30 mouse cellular contexts compared by ENCODE assay signal in the genomic region with DNA sequence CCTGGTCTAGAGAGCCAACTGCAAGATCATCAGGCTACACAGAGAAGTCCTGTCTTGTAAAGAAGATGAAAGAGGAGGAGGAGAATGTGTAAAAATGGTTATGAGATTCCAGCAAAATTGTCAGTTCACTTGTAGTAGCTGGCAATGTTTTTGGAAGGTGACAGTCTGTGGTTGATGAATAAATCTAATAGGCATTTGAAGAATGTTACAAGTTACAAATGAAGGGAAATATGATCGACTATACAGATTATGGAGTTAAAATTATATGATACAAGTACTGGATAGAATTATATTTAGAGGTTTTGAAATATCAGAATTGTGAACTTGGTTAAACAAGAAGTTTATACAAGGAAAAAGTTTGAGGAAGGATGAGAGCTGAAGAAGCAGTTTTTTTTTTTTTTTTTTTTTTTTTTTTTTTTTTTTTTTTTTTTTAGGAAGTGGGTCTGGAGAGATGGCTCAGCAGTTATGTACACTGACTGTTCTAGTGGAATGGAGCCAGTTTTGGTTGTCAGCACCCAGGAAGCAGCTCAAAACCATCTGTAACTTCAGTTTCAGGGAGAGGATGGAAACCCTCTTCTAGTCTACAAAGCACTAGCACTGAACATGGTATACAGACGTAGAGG. TPM values are rescaled to one million over a fixed set of nuclear protein-coding genes. Genes with fewer than 3 reads are reported as not detected.
DNase-seq lines count a peak whose midpoint lies in the region; ATAC-seq and TF ChIP-seq lines count a peak whose summit lies in the region.
"Had no signal": no experiment of that assay in that cellular context is flagged by ENCODE, and none has a peak within 500 bp of the region (broad histone marks: within the 10 kb centered on the region; RNA-seq: fewer than 3 reads in every experiment).

No protein-coding gene starts in this region.

- WGBS in forebrain, embryonic 16.5 days = 82% methylated on average over 2 of the region's 2 CpGs

- TF ChIP-seq RAD21 in MEL (IDR thresholded peaks at IDR 0.05; ENCODE audit: low read depth, low read length) = no peak

- H3K79me2 ChIP-seq in MEL (ENCODE audit: control insufficient read depth, insufficient read depth, low read length, poor library complexity) = no peaks in the 10 kb centered on the region

- H3K27me3 ChIP-seq in MEL (ENCODE audit: control insufficient read depth in 1 of 2, insufficient read depth in 2 of 2, low read length in 2 of 2) = no peaks in the 10 kb centered on the region
- H3K27me3 ChIP-seq in forebrain, embryonic 16.5 days (replicated peaks; ENCODE audit: control insufficient read depth, insufficient read depth, low read length) = no peaks in the 10 kb centered on the region
- H3K27me3 ChIP-seq: forebrain, embryonic 13.5 days; intestine, embryonic 15.5 days had no signal

- no peaks in the 10 kb centered on the region; a peak in 1 of 4 replicates for H3K36me3 ChIP-seq in MEL (ENCODE audit: control insufficient read depth in 1 of 2, insufficient read depth in 2 of 2, low read length in 2 of 2)
- H3K36me3 ChIP-seq in forebrain, embryonic 16.5 days (ENCODE audit: control insufficient read depth, insufficient read depth) = no peaks in the 10 kb centered on the region
- H3K36me3 ChIP-seq: forebrain, embryonic 10.5 days; hindbrain, embryonic 12.5 days; intestine, embryonic 15.5 days had no signal

- DNase-seq in 3T3-L1 (ENCODE audit: low read depth, low spot score) = peak; percentile 87
- peak; percentile 22 for DNase-seq in MEL (ENCODE audit: low read depth, low spot score)
- no peak for DNase-seq in spleen, adult 18-20 months
- DNase-seq in layer of hippocampus, postnatal 36 days = no peak
- DNase-seq: adrenal gland, adult 2 months; adrenal gland, postnatal 25 days; B cell, adult 2 months; cerebellum, adult 18-20 months; cerebellum, adult 9-10 months; cerebellum, postnatal 14 days; forebrain, postnatal 0 days; gastrocnemius, adult 2 months; gastrocnemius, postnatal 14 days had no signal

- no peak for TF ChIP-seq EP300 in MEL (IDR thresholded peaks at IDR 0.05; ENCODE audit: low read depth in 1 of 2, low read length in 2 of 2)

- H3K4me1 ChIP-seq in MEL (ENCODE audit: control insufficient read depth in 1 of 2, insufficient read depth in 2 of 2, low read length in 2 of 2) = peaks cover 0 to 6% of the 10 kb centered on the region in 2 experiments; a peak in 1 of 4 replicates
- peaks cover 17% of the 10 kb centered on the region for H3K4me1 ChIP-seq in bone marrow macrophage, adult 2 months (ENCODE audit: control insufficient read depth, insufficient read depth, low read length)
- no peaks in the 10 kb centered on the region for H3K4me1 ChIP-seq in forebrain, embryonic 16.5 days (replicated peaks; ENCODE audit: control insufficient read depth, insufficient read depth, low read length)
- H3K4me1 ChIP-seq: forebrain, embryonic 10.5 days; forebrain, embryonic 13.5 days; hindbrain, embryonic 12.5 days; intestine, embryonic 15.5 days had no signal

- no peak overlapping the region for H3K4me2 ChIP-seq in forebrain, embryonic 16.5 days (ENCODE audit: low read length)
- H3K4me2 ChIP-seq: forebrain, embryonic 13.5 days; heart, embryonic 11.5 days; hindbrain, embryonic 12.5 days; intestine, embryonic 15.5 days had no signal

- no peak overlapping the region for H3K27ac ChIP-seq in MEL (ENCODE audit: control insufficient read depth, low read depth, low read length)
- peak overlapping the region; percentile 52 for H3K27ac ChIP-seq in bone marrow macrophage, adult 2 months (ENCODE audit: insufficient read depth, low read depth, low read length)
- H3K27ac ChIP-seq in forebrain, embryonic 16.5 days (ENCODE audit: low read length) = no peak overlapping the region
- H3K27ac ChIP-seq: forebrain, embryonic 10.5 days; forebrain, embryonic 13.5 days; gastrocnemius, adult 2 months; hindbrain, embryonic 12.5 days; intestine, embryonic 15.5 days had no signal

- no peak for TF ChIP-seq CTCF in MEL (IDR thresholded peaks at IDR 0.05 in 2 of 3, conservative IDR thresholded peaks at IDR 0.05 in 1 of 3; ENCODE audit: control insufficient read depth in 1 of 3, insufficient read depth in 1 of 3, low read depth in 2 of 3, low read length in 3 of 3, poor library complexity in 1 of 3, severe bottlenecking in 1 of 3)
- no peak for TF ChIP-seq CTCF in bone marrow macrophage, adult 2 months (IDR thresholded peaks at IDR 0.05; ENCODE audit: low read depth, low read length)

- TF ChIP-seq POLR2A in MEL (IDR thresholded peaks at IDR 0.05; ENCODE audit: control insufficient read depth in 1 of 2, insufficient read depth in 1 of 2, low read depth in 1 of 2, low read length in 2 of 2, poor library complexity in 1 of 2) = no peak
- TF ChIP-seq POLR2A in bone marrow macrophage, adult 2 months (IDR thresholded peaks at IDR 0.05; ENCODE audit: borderline replicate concordance, low read depth, low read length) = no peak

- H3K9me3 ChIP-seq in MEL (replicated peaks; ENCODE audit: insufficient read depth, low read length) = no peaks in the 10 kb centered on the region
- no peaks in the 10 kb centered on the region for H3K9me3 ChIP-seq in forebrain, embryonic 16.5 days (ENCODE audit: control insufficient read depth, low read length)
- H3K9me3 ChIP-seq: forebrain, embryonic 10.5 days; forebrain, embryonic 13.5 days; hindbrain, embryonic 12.5 days; intestine, embryonic 15.5 days had no signal

- no peak for ATAC-seq in forebrain, embryonic 16.5 days
- ATAC-seq: forebrain, embryonic 13.5 days; forebrain, postnatal 0 days; hindbrain, embryonic 16.5 days; intestine, embryonic 15.5 days had no signal

- H3K9ac ChIP-seq in MEL (ENCODE audit: control insufficient read depth, low read depth, low read length, poor library complexity, severe bottlenecking) = no peak overlapping the region
- no peak overlapping the region for H3K9ac ChIP-seq in forebrain, embryonic 16.5 days (replicated peaks; ENCODE audit: low read depth, low read length)
- H3K9ac ChIP-seq: forebrain, embryonic 13.5 days; forebrain, postnatal 0 days; hindbrain, embryonic 12.5 days; intestine, embryonic 15.5 days had no signal

- H3K4me3 ChIP-seq in MEL (ENCODE audit: control insufficient read depth in 1 of 2, insufficient read depth in 1 of 2, low read depth in 2 of 2, low read length in 2 of 2) = no peak overlapping the region
- H3K4me3 ChIP-seq in bone marrow macrophage, adult 2 months (ENCODE audit: insufficient read depth, low read length) = no peak overlapping the region
- H3K4me3 ChIP-seq in forebrain, embryonic 16.5 days (replicated peaks; ENCODE audit: low read length) = no peak overlapping the region
- H3K4me3 ChIP-seq: forebrain, embryonic 10.5 days; forebrain, embryonic 13.5 days; gastrocnemius, adult 2 months; hindbrain, embryonic 12.5 days; intestine, embryonic 15.5 days had no signal

TF ChIP-seq in MEL, 35 proteins besides CTCF, POLR2A, EP300 and RAD21 (continues in another document):
- TF ChIP-seq USF1 (IDR thresholded peaks at IDR 0.05; ENCODE audit: low read depth, low read length) (no peak), TCF12 (IDR thresholded peaks at IDR 0.05; ENCODE audit: low read depth, low read length) (no peak), MEF2A (IDR thresholded peaks at IDR 0.05; ENCODE audit: extremely low read depth, insufficient replicate concordance, low read depth, low read length, poor library complexity, severe bottlenecking) (no peak), ZNF384 (IDR thresholded peaks at IDR 0.05; ENCODE audit: low read depth, low read length) (peak; percentile 90), GABPA (IDR thresholded peaks at IDR 0.05; ENCODE audit: low read depth, low read length) (no peak), E2F4 (IDR thresholded peaks at IDR 0.05; ENCODE audit: borderline replicate concordance, low read depth, low read length) (no peak), JUND (IDR thresholded peaks at IDR 0.05; ENCODE audit: low read depth, low read length) (no peak), ZMIZ1 (IDR thresholded peaks at IDR 0.05; ENCODE audit: low read depth, low read length) (no peak)

RNA-seq across cellular contexts. Expression of a gene that starts 5.7 kb away (rescaled TPM):
- total RNA-seq in MEL (2012; rRNA removed) = 4.6 and 4.7 TPM in 2 replicates
- polyA plus RNA-seq in MEL (2012; ENCODE audit: insufficient read depth in 1 of 2, insufficient read length in 2 of 2, low read depth in 1 of 2, low replicate concordance in 2 of 2, missing spikeins in 1 of 2) = 1 to 10 TPM in 1 of 2 experiments, not detected in 1; 1.1 TPM
- polyA plus RNA-seq in bone marrow macrophage, adult 2 months (2012; ENCODE audit: insufficient read depth, insufficient read length, missing spikeins) = 48.3 and 53.5 TPM in 2 replicates
- 0.67 and 0.81 TPM in 2 replicates for polyA plus RNA-seq in forebrain, embryonic 16.5 days (2015; fragmentation: Nextera tagmentation; extraction: Ambion mirVana)
- total RNA-seq in layer of hippocampus, postnatal 36 days (2021) = 1 to 10 TPM; 1.5 to 2.0 TPM

RNA-seq across cellular contexts. Expression of a gene that starts 7.5 kb away (rescaled TPM):
- not detected in 2 replicates for total RNA-seq in MEL (2012; rRNA removed)
- polyA plus RNA-seq in MEL (2012; ENCODE audit: insufficient read depth in 1 of 2, insufficient read length in 2 of 2, low read depth in 1 of 2, low replicate concordance in 2 of 2, missing spikeins in 1 of 2) = not detected
- not detected in 2 replicates for polyA plus RNA-seq in bone marrow macrophage, adult 2 months (2012; ENCODE audit: insufficient read depth, insufficient read length, missing spikeins)
- not detected in 2 replicates for polyA plus RNA-seq in forebrain, embryonic 16.5 days (2015; fragmentation: Nextera tagmentation; extraction: Ambion mirVana)
- not detected for total RNA-seq in layer of hippocampus, postnatal 36 days (2021)
- total RNA-seq: adrenal gland, adult 2 months; adrenal gland, postnatal 25 days; forebrain, postnatal 0 days; gastrocnemius, adult 2 months; gastrocnemius, postnatal 14 days; gastrocnemius, postnatal 4 days; heart, adult 8-10 months; heart, postnatal 25 days; hematopoietic stem cell, adult 5-6 weeks had no signal
- polyA plus RNA-seq: adrenal gland, adult 2 months; embryonic facial prominence, embryonic 11.5 days; forebrain, embryonic 10.5 days; forebrain, embryonic 13.5 days; forebrain, postnatal 0 days; frontal cortex, adult 2 months; heart, embryonic 11.5 days; heart, embryonic 14.5 days; heart, postnatal 0 days; hindbrain, embryonic 12.5 days; hindbrain, embryonic 16.5 days had no signal

RNA-seq across cellular contexts. Expression of a gene that starts 12.2 kb away (rescaled TPM):
- total RNA-seq in MEL (2012; rRNA removed) = not detected in 2 replicates
- not detected for polyA plus RNA-seq in MEL (2012; ENCODE audit: insufficient read depth in 1 of 2, insufficient read length in 2 of 2, low read depth in 1 of 2, low replicate concordance in 2 of 2, missing spikeins in 1 of 2)
- not detected in 2 replicates for polyA plus RNA-seq in bone marrow macrophage, adult 2 months (2012; ENCODE audit: insufficient read depth, insufficient read length, missing spikeins)
- polyA plus RNA-seq in forebrain, embryonic 16.5 days (2015; fragmentation: Nextera tagmentation; extraction: Ambion mirVana) = not detected in 2 replicates
- not detected for total RNA-seq in layer of hippocampus, postnatal 36 days (2021)
- total RNA-seq: adrenal gland, adult 2 months; adrenal gland, postnatal 25 days; forebrain, postnatal 0 days; gastrocnemius, adult 2 months; gastrocnemius, postnatal 14 days; gastrocnemius, postnatal 4 days; heart, adult 8-10 months; heart, postnatal 25 days; hematopoietic stem cell, adult 5-6 weeks had no signal
- polyA plus RNA-seq: adrenal gland, adult 2 months; embryonic facial prominence, embryonic 11.5 days; embryonic facial prominence, embryonic 14.5 days; forebrain, embryonic 10.5 days; forebrain, embryonic 13.5 days; forebrain, postnatal 0 days; frontal cortex, adult 2 months; heart, embryonic 11.5 days; heart, embryonic 14.5 days; heart, postnatal 0 days; hindbrain, embryonic 12.5 days; hindbrain, embryonic 16.5 days; intestine, embryonic 15.5 days had no signal

RNA-seq across cellular contexts. Expression of a gene that starts 28.4 kb away (rescaled TPM):
- not detected in 2 replicates for total RNA-seq in MEL (2012; rRNA removed)
- polyA plus RNA-seq in MEL (2012; ENCODE audit: insufficient read depth in 1 of 2, insufficient read length in 2 of 2, low read depth in 1 of 2, low replicate concordance in 2 of 2, missing spikeins in 1 of 2) = not detected
- polyA plus RNA-seq in bone marrow macrophage, adult 2 months (2012; ENCODE audit: insufficient read depth, insufficient read length, missing spikeins) = not detected in 2 replicates
- polyA plus RNA-seq in forebrain, embryonic 16.5 days (2015; fragmentation: Nextera tagmentation; extraction: Ambion mirVana) = not detected in 2 replicates
- not detected for total RNA-seq in layer of hippocampus, postnatal 36 days (2021)
- total RNA-seq: adrenal gland, adult 2 months; adrenal gland, postnatal 25 days; forebrain, postnatal 0 days; gastrocnemius, adult 2 months; gastrocnemius, postnatal 14 days; gastrocnemius, postnatal 4 days; heart, adult 8-10 months; heart, postnatal 25 days; hematopoietic stem cell, adult 5-6 weeks had no signal
- polyA plus RNA-seq: adrenal gland, adult 2 months; embryonic facial prominence, embryonic 11.5 days; embryonic facial prominence, embryonic 14.5 days; forebrain, embryonic 10.5 days; forebrain, embryonic 13.5 days; forebrain, postnatal 0 days; frontal cortex, adult 2 months; heart, embryonic 11.5 days; heart, embryonic 14.5 days; heart, postnatal 0 days; hindbrain, embryonic 12.5 days; hindbrain, embryonic 16.5 days; intestine, embryonic 15.5 days had no signal

RNA-seq across cellular contexts. Expression of a gene that starts 38.6 kb away (rescaled TPM):
- total RNA-seq in MEL (2012; rRNA removed) = not detected in 2 replicates
- polyA plus RNA-seq in MEL (2012; ENCODE audit: insufficient read depth in 1 of 2, insufficient read length in 2 of 2, low read depth in 1 of 2, low replicate concordance in 2 of 2, missing spikeins in 1 of 2) = not detected
- not detected in 2 replicates for polyA plus RNA-seq in bone marrow macrophage, adult 2 months (2012; ENCODE audit: insufficient read depth, insufficient read length, missing spikeins)
- polyA plus RNA-seq in forebrain, embryonic 16.5 days (2015; fragmentation: Nextera tagmentation; extraction: Ambion mirVana) = not detected in 2 replicates
- total RNA-seq in layer of hippocampus, postnatal 36 days (2021) = not detected
- total RNA-seq: adrenal gland, adult 2 months; adrenal gland, postnatal 25 days; forebrain, postnatal 0 days; gastrocnemius, adult 2 months; gastrocnemius, postnatal 14 days; gastrocnemius, postnatal 4 days; heart, adult 8-10 months; heart, postnatal 25 days; hematopoietic stem cell, adult 5-6 weeks had no signal
- polyA plus RNA-seq: adrenal gland, adult 2 months; embryonic facial prominence, embryonic 11.5 days; embryonic facial prominence, embryonic 14.5 days; forebrain, embryonic 10.5 days; forebrain, embryonic 13.5 days; forebrain, postnatal 0 days; frontal cortex, adult 2 months; heart, embryonic 11.5 days; heart, embryonic 14.5 days; heart, postnatal 0 days; hindbrain, embryonic 12.5 days; hindbrain, embryonic 16.5 days; intestine, embryonic 15.5 days had no signal

Comparison
In these comparisons a context has a peak if more than half of its experiments do, and no peak if none do; other contexts are left out.
1. DNase-seq: peak in 3T3-L1 (single experiment) and MEL (single experiment); none in spleen, adult 18-20 months (0 of 2) and layer of hippocampus, postnatal 36 days (0 of 2).